Mouse (Mus musculus): Measurements from ENCODE around the gene Pcnp. TPM values are rescaled to one million over a fixed set of nuclear protein-coding genes. Genes with fewer than 3 reads are reported as not detected.
"Not testable (repeated sequence)": the region's sequence is repeated elsewhere in the genome, so short reads cannot be mapped to it uniquely, and the experiment has no call there.

Gene Pcnp
- 302 and 320 TPM in 2 replicates for polyA plus RNA-seq (2016; fragmentation: Nextera tagmentation; extraction: Ambion mirVana)

DNA sequence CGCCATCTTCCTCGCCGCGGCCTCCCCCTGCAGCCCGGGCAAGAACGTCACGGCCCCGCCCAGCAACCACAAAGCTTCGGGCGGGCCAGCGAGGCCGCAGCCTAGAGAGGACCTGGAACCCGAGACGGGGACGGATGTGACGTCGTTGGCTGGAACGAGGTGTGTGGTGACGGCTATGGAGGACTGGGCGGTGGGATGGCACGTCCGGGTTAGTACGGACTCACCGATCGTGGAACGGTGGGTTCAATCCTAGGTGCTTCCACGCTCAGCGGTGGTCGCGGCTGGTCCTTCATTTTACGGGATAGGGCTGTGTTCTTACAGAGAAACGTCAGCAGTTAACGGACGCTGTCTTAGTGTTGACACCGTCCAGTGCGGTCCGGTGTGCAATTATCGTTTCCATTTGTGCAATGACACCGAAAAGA is at the start of gene Pcnp:
TSS of gene Pcnp (minus strand) at position 79 of the 422 bp plus-strand sequence.
- Histone ChIP-seq H3K36me3 (peaks cover 33% of the 10 kb centered on the region), H3K27ac (replicated peaks) (peak within 1 kb of the TSS; percentile 92)
- WGBS: under 1% methylated on average over 39 of the region's 39 CpGs

DNA sequence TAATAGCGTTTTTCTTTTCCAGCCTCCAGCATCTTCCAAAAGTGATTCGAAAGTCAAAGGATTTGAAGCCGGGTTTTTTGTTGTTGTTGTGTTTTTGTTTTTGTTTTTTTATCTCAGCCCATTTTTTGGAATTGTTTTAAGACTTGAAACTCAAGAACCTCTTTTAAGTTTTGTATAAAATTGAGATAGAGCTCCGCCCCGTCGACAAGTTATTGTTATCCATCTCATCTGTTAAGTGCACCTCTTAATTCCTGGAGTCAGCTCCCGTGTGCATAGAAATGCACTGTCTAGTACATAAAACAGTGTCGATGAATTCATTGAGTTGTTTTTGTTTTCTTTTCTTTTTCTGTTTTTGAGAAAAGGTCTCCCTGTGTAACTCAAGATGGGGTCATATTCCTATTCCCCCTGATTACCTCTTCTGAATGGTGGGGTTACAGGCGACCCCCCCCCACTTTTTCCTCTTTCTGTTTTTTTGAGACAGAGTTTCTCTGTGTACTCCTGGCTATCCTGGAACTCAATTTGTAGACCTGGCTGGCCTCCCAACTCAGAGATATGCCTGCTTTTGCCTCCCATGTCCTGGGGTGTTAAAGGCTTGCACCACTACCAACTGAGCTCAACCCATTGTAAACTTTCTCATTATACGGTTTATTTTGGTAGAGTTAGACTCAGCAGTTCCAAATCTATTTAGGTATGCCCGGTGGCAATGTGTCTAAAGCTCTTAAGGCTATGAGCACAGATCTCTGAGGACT is 46.8 kb upstream of the Pcnp start:
- Histone ChIP-seq H3K27me3 (no peaks in the 10 kb centered on the region), H3K9me3 (no peaks in the 10 kb centered on the region), H3K4me3 (peak overlapping the region; percentile 74), H3K4me1 (peaks cover 14% of the 10 kb centered on the region), H3K27ac (replicated peaks) (peak overlapping the region; percentile 96), H3K9ac (replicated peaks) (peak overlapping the region; percentile 79), H3K4me2 (replicated peaks) (peak overlapping the region; percentile 58), H3K36me3 (no peaks in the 10 kb centered on the region)
- ATAC-seq (ENCODE audit: low FRiP score, low read depth): no peak
- 9% methylated on average over 11 of the region's 11 CpGs for WGBS

More for the DNA sequence above, at the start of gene Pcnp:
- Histone ChIP-seq H3K4me2 (replicated peaks) (peak within 1 kb of the TSS; percentile 87), H3K4me1 (peaks cover 20% of the 10 kb centered on the region), H3K27me3 (no peaks in the 10 kb centered on the region), H3K4me3 (peak within 1 kb of the TSS; percentile 95), H3K9ac (replicated peaks) (peak within 1 kb of the TSS; percentile 95), H3K9me3 (no peaks in the 10 kb centered on the region)
- peak; percentile 100 for ATAC-seq (ENCODE audit: low FRiP score, low read depth)

DNA sequence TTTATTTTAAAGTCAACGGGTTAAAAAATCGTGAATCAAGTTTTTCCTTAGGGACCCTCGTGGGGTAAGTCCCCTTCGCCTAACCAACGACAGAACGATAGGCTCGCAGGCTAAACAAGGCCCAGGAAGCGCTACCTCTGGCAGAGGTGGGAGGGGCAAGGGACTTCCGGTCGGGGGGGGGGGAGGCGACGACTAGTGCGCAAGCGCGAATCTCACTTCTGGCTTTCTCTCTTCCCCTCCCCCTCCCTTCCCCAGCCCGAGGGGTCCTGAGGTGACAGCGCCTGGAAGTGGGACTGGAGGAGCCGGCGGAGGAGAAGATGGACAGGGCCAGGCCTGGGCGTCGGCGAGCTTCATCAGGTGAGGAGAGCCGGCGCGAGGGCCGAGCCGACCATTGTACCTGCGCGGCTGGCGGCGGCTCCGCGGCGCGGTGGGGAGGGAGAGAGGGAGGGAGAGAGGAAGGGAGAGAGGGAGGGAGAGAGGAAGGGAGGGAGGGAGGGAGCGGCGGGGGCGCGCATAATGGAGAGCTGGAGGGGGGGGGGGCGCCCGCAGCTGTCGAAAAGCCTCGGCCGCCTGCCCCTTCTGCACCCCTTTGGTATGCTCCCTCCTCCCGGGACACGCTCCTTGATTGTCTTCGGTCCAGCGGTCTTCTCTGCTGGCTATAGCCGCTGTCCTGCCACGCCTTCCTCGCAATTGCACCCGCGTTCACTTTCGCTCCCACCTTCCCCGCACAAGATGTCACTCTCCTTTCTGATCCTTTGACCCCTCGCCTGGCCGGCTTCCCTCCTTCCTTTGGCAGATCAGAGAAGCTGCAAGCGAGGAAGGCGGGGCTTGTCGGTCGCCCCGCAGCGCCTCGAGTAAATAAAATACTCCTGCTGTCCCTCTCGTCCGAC is 45.9 kb upstream of the Pcnp start:
- H3K9me3 ChIP-seq: no peaks in the 10 kb centered on the region
- H3K27ac ChIP-seq (replicated peaks): peak overlapping the region; percentile 96
- no peaks in the 10 kb centered on the region for H3K27me3 ChIP-seq
- ATAC-seq (ENCODE audit: low FRiP score, low read depth): peak; percentile 93
- no peaks in the 10 kb centered on the region for H3K36me3 ChIP-seq
- H3K9ac ChIP-seq (replicated peaks): peak overlapping the region; percentile 79
- peak overlapping the region; percentile 74 for H3K4me3 ChIP-seq
- peaks cover 14% of the 10 kb centered on the region for H3K4me1 ChIP-seq
- peak overlapping the region; percentile 58 for H3K4me2 ChIP-seq (replicated peaks)
- under 1% methylated on average over 41 of the region's 66 CpGs for WGBS

DNA sequence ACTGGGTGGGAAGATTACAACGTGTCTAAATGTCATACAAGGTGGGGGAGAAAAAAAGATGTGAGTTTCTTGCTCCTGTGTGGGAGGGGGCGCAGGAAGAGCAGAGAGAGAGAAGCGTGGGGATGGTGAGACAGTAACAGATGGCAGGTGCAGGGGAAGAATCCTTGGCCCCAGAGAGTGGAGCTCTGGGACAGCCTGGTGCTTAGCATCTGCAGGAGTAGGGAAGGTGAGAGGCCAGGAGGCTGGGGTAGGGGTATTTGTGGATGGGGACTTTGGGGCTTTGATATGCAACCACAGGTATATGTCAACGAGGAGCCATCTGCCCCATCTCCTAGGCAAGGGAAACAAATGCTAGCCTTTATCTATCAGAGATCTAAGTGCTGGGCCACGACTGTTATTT is 45.0 kb upstream of the Pcnp start:
- Histone ChIP-seq H3K27me3 (no peaks in the 10 kb centered on the region), H3K4me3 (no peak overlapping the region), H3K4me2 (replicated peaks) (0 out of 2 replicates have a peak overlapping the region, but pooled peaks have one; percentile 58), H3K9me3 (no peaks in the 10 kb centered on the region), H3K9ac (replicated peaks) (no peak overlapping the region), H3K4me1 (peaks cover 14% of the 10 kb centered on the region), H3K36me3 (no peaks in the 10 kb centered on the region), H3K27ac (replicated peaks) (peak overlapping the region; percentile 96; the same call in 1 of the 2 replicates)
- 86% methylated on average over 5 of the region's 5 CpGs for WGBS
- ATAC-seq (ENCODE audit: low FRiP score, low read depth): no peak

DNA sequence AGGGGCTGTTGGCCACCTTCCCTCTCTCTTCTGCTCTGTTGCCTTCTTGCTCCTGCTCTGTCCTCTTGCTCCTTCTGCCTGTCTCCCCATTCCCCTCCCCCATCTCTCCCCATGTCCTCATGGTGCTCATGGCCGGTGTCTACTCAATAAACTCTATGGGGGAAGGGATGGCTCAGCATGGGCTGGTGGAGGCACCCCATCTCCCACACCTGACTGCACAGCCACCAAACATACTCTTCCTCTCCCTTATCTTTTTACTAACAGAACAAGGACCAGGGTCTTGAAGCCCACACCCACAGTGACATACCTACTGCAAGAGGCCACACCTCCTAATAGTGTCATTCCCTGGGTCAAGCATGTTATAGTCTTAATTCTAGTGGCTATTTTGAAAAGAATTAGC is 44.6 kb upstream of the Pcnp start:
- no peak overlapping the region for H3K9ac ChIP-seq (replicated peaks)
- H3K36me3 ChIP-seq: no peaks in the 10 kb centered on the region
- H3K27me3 ChIP-seq: no peaks in the 10 kb centered on the region
- H3K4me3 ChIP-seq: no peak overlapping the region
- no peak for ATAC-seq (ENCODE audit: low FRiP score, low read depth)
- H3K9me3 ChIP-seq: no peaks in the 10 kb centered on the region
- no peak overlapping the region for H3K27ac ChIP-seq (replicated peaks)
- no peak overlapping the region for H3K4me2 ChIP-seq (replicated peaks)
- 95% methylated on average over 1 of the region's 1 CpGs for WGBS
- H3K4me1 ChIP-seq: peaks cover 14% of the 10 kb centered on the region

DNA sequence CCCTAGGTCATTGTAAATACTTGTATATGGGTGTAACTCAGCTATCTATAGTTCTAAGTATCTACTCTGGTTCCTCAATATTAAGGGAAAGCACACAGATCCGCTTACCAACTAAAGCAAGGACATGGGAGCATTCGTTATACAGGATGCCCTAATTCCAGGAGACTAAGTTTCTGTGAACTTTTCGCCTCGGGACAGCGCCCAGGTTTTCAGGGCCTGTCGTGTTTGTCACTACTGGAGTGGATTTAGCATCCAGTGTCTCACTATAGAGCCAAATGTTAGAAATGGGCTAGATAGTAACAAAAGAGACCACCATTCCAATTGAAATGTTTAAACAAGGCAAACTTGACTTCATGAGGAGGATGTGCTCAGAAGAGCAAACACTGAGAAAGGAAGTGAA is 43.6 kb upstream of the Pcnp start:
- not testable (repeated sequence) for ATAC-seq (ENCODE audit: low FRiP score, low read depth); H3K27ac ChIP-seq (replicated peaks)
- WGBS: 90% methylated on average over 6 of the region's 6 CpGs

DNA sequence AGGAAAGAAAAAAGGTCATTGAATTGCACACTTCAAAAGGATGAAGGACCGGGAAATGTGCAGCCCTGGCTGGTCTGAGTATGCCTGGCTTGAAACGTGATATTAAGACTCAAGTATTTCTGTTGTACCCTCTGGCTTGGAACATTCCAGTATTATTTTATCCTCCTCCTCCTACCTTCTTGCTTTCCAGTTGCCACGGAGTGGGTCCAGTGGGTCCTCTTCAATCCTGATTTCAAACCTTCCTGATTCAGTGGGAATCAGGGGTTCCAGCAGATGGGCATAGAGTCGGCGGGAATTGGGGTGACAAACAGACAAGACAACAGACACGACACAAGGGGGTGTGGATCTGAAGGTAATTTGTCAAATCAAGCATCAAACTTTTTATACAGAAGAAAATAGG is 43.0 kb upstream of the Pcnp start:
- H3K27me3 ChIP-seq: no peaks in the 10 kb centered on the region
- 79% methylated on average over 6 of the region's 6 CpGs for WGBS
- ATAC-seq (ENCODE audit: low FRiP score, low read depth): no peak
- H3K4me2 ChIP-seq (replicated peaks): no peak overlapping the region
- no peak overlapping the region for H3K9ac ChIP-seq (replicated peaks)
- no peaks in the 10 kb centered on the region for H3K9me3 ChIP-seq
- H3K36me3 ChIP-seq: no peaks in the 10 kb centered on the region
- H3K27ac ChIP-seq (replicated peaks): no peak overlapping the region
- H3K4me1 ChIP-seq: peaks cover 14% of the 10 kb centered on the region
- H3K4me3 ChIP-seq: no peak overlapping the region

More for the DNA sequence above, 43.6 kb upstream of the Pcnp start:
- H3K9ac ChIP-seq (replicated peaks); H3K4me2 ChIP-seq (replicated peaks); H3K27me3 ChIP-seq; H3K4me3 ChIP-seq; H3K9me3 ChIP-seq; H3K36me3 ChIP-seq: not testable (repeated sequence)
- peaks cover 14% of the 10 kb centered on the region for H3K4me1 ChIP-seq

DNA sequence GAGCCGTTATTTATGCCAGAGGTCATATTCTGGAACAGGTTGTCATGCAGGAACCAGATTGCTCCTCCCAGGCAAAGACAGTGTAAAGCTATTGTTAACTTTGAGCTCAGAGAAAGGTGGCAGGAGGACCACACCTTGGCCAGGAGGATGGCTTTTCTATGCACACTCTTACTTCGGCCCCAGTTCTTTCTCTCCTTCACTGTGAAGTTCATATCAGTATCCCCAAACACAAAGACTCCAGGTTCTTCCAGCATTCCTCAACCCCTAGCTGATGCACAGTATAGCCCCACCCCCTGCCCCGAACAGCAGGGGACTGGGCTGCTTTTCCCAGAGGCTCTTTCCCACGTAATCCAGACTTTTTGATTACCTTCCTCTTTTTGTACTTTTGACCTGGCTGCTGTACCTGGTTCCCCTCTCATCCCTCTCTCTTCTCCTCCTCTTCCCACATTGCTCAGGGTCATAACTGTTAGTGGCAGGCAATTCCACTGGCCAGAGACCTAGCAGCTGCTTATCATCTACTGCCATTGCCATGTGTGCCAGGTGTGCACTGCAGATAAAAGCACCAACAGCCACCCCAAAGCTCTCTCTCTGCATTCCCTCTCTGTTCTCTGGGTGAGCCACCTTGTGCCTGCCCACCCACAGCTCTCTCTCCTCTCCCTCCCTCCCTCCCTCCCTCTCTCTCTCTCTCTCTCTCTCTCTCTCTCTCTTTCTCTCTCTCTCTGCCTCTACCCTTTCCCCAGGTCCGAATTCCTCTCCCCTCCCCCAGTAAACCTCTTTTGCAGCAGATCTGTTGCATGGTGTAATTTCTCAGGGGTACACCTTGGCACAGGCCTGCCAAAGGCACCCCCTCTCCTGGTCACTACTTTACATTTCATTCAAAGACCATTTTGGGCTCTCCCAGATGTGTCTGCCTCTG is 42.0 kb upstream of the Pcnp start:
- Histone ChIP-seq H3K4me2 (replicated peaks) (no peak overlapping the region), H3K4me3 (no peak overlapping the region), H3K4me1 (peaks cover 11% of the 10 kb centered on the region), H3K9me3 (no peaks in the 10 kb centered on the region), H3K27ac (replicated peaks) (no peak overlapping the region), H3K36me3 (no peaks in the 10 kb centered on the region), H3K9ac (replicated peaks) (no peak overlapping the region), H3K27me3 (no peaks in the 10 kb centered on the region)
- 45% methylated on average over 5 of the region's 5 CpGs for WGBS
- ATAC-seq (ENCODE audit: low FRiP score, low read depth): no peak

DNA sequence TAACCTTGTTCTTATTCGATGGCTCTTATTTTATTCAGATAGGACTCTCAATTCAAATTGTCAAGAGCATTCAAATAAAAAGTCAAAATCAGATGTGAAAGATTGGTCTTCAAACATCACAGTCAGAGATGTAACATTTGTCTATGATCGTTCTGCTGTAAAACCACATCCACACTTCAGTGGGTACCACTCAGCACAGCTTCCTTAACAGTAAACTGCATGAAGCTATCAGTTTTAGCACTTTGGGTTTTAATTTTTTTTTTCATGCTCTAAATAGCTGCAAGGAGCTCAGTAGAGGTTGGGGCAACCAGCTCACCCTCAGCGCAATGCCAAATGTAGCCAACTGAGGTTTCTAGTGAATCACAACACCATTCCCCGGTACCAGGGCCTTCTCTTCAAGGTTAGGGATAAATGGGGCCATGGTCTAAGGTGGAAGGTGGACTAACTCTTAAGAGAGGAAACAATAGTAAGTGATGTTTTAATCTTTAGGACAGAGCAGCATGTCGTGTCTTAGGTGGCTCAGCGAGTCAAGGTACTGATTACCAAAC is 39.1 kb upstream of the Pcnp start:
- no peak overlapping the region for H3K4me3 ChIP-seq
- H3K27me3 ChIP-seq: 0 out of 2 replicates have a peak, but pooled peaks cover 8% of the 10 kb centered on the region
- 91% methylated on average over 6 of the region's 6 CpGs for WGBS
- H3K27ac ChIP-seq (replicated peaks): no peak overlapping the region
- H3K36me3 ChIP-seq: no peaks in the 10 kb centered on the region
- no peaks in the 10 kb centered on the region for H3K4me1 ChIP-seq
- no peak for ATAC-seq (ENCODE audit: low FRiP score, low read depth)
- no peak overlapping the region for H3K4me2 ChIP-seq (replicated peaks)
- H3K9me3 ChIP-seq: no peaks in the 10 kb centered on the region
- H3K9ac ChIP-seq (replicated peaks): no peak overlapping the region

DNA sequence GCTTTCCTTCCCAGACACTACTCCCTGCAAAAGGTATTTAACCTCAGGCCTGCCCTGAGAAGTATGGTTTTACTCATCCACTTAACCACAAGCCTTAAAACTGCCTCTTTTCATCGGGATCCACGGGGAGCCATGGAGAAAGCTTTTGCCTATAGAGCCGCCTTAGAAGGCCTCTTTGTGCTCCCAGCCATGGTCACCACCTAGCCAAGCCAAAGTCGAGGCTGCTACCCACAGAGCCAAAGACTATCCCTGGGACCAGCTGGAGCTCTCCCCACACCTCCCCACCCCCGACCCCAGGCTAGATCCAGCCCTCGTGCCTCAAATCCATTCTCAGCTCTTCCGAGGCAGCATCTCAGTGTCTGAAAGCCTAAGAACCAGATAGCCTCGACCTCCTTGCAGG is 36.6 kb upstream of the Pcnp start:
- H3K27ac ChIP-seq (replicated peaks): no peak overlapping the region
- H3K36me3 ChIP-seq: no peaks in the 10 kb centered on the region
- no peak overlapping the region for H3K4me2 ChIP-seq (replicated peaks)
- no peaks in the 10 kb centered on the region for H3K9me3 ChIP-seq
- no peak overlapping the region for H3K4me3 ChIP-seq
- WGBS: 34% methylated on average over 8 of the region's 8 CpGs
- H3K9ac ChIP-seq (replicated peaks): no peak overlapping the region
- peaks cover 24% of the 10 kb centered on the region for H3K27me3 ChIP-seq
- no peak for ATAC-seq (ENCODE audit: low FRiP score, low read depth)
- H3K4me1 ChIP-seq: no peaks in the 10 kb centered on the region

DNA sequence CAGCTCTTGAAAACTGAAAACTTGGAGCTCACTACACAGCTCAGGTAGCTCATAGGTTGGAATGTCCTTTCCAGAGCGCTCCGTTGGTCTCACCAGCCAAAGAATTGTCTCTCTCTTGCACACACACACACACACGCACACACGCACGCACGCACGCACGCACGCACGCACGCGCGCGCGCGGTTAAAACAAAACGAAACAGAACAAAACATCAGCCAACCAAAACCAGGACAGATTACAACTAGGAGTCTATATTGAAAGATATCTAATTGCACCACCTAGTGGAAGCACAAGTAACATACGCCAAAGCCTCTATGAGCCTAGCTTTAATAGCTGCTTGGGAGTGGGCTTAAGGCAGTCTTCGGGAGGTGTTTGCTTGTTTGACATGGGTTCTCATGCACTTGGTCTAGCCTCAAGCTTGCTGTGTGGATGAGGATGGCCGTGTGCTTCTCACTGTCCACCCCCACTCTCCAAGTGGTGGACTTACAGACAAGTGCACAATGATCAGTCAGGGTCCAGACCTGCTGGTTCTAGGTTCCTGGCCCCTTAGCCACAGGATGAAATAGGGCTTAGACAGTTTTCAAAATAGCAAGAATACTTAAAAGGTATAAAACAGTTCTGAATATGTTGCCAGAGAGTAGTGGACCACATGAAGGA is 34.9 kb upstream of the Pcnp start:
- ATAC-seq (ENCODE audit: low FRiP score, low read depth): peak; percentile 89
- Histone ChIP-seq H3K27me3 (peaks cover 25% of the 10 kb centered on the region), H3K4me2 (replicated peaks) (peak overlapping the region; percentile 58), H3K4me1 (no peaks in the 10 kb centered on the region), H3K27ac (replicated peaks) (peak overlapping the region; percentile 39; the same call in 1 of the 2 replicates), H3K9me3 (no peaks in the 10 kb centered on the region), H3K36me3 (no peaks in the 10 kb centered on the region), H3K9ac (replicated peaks) (peak overlapping the region; percentile 43; the same call in 1 of the 2 replicates), H3K4me3 (peak overlapping the region; percentile 34)
- 4% methylated on average over 20 of the region's 20 CpGs for WGBS

All from midbrain, embryonic 12.5 days (tissue).